Mouse (Mus musculus) v-Abl transformed pro-B cells (cell line): ENCODE results near the gene Ccdc160.

Experiments
- in situ Hi-C, 2 experiments: fragments of 400-800 bp; cut with MboI; formaldehyde crosslinking; loops; one replicate each; pipeline ENCODE4 v1.15.1; 2025; ENCODE audit not compliant: unreplicated experiment in 2 of 2

Ccdc160 gene

DNA sequence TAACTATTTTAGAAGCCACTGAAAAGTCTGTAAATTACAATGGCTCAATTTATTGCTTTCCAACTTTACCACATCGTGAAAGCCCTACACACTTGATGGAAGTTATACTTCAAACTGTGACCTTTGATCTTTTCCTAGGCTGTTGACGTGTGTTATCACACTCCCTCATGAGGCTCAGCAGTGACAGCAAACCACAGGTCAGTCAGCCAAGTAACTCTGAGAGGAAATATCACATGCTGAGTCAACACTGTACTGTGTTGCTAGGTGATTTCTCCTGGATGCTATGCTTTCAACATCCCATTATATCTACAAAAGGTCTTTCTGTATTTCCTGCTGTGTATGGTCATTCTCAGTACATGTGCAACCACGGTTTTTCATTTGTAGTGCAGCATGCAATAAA, 28.3 kb downstream of the Ccdc160 start:
- in situ Hi-C loops: no loop called here
